Mouse (Mus musculus) intestine, embryonic 15.5 days (tissue): ENCODE measurements around the gene St13. TPM values are rescaled to one million over a fixed set of nuclear protein-coding genes. Genes with fewer than 3 reads are reported as not detected.

ENCODE experiments used
- ATAC-seq: fragments of 200-750 bp; cut with Nextera tagmentation; 2 replicates; pipeline ENCODE4 v1.8.0; 2017; ENCODE audit warnings: moderate TSS enrichment, moderate library complexity
- H3K27ac ChIP-seq: fragments of 300-500 bp; sonication (generic); 2 replicates; pipeline ENCODE4 v1.5.1; 2015; ENCODE audit warnings: mild to moderate bottlenecking, inconsistent platforms
- H3K27me3 ChIP-seq: fragments of 300-500 bp; sonication (generic); replicated peaks from 2 replicates; pipeline ENCODE4 v1.6.1; 2015; ENCODE audit warnings: inconsistent platforms
- H3K36me3 ChIP-seq: fragments of 300-500 bp; sonication (generic); 2 replicates; pipeline ENCODE4 v1.6.1; 2015; ENCODE audit warnings: inconsistent platforms
- H3K4me1 ChIP-seq: fragments of 300-500 bp; sonication (generic); replicated peaks from 2 replicates; pipeline ENCODE4 v1.6.1; 2015; ENCODE audit warnings: inconsistent platforms
- H3K4me2 ChIP-seq: fragments of 300-500 bp; sonication (generic); replicated peaks from 2 replicates; pipeline ENCODE4 v1.6.1; 2015; ENCODE audit warnings: mild to moderate bottlenecking, inconsistent platforms
- H3K4me3 ChIP-seq: fragments of 300-500 bp; sonication (generic); replicated peaks from 2 replicates; pipeline ENCODE4 v1.5.1; 2015; ENCODE audit warnings: inconsistent platforms
- H3K9ac ChIP-seq: fragments of 300-500 bp; sonication (generic); 2 replicates; pipeline ENCODE4 v1.6.1; 2015; ENCODE audit warnings: inconsistent platforms
- H3K9me3 ChIP-seq: fragments of 300-500 bp; sonication (generic); 2 replicates; pipeline ENCODE4 v1.6.1; 2016; ENCODE audit warnings: inconsistent platforms
- WGBS: fragments of 180-500 bp; shearing (Covaris S2); methylation state at CpG from one replicate; pipeline ENCODE4 v1.1.7; 2015; 5-methylcytosine and 5-hydroxymethylcytosine counted together
- polyA plus RNA-seq: library from polyadenylated mRNA; unstranded; fragments of >200 nt; fragmentation: Nextera tagmentation; extraction: Ambion mirVana; gene quantifications from 2 replicates; pipeline ENCODE4 v1.2.1, GENCODE M21; 2015

St13 gene
- polyA plus RNA-seq, 1 experiment from 2014 or later: 170 TPM

GRCm38 (mm10) chr15:81405008-81405407 lies 5.1 kb upstream of the St13 start:
- Histone ChIP-seq H3K9me3 (no peaks in the 10 kb centered on the region), H3K27ac (no peak overlapping the region), H3K36me3 (no peaks in the 10 kb centered on the region), H3K4me1 (no peaks in the 10 kb centered on the region; the same call in 1 of the 2 replicates), H3K4me3 (no peak overlapping the region), H3K4me2 (no peak overlapping the region), H3K9ac (no peak overlapping the region), H3K27me3 (no peaks in the 10 kb centered on the region)
- WGBS: 88% methylated on average over 3 of the region's 3 CpGs
- no peak for ATAC-seq

DNA sequence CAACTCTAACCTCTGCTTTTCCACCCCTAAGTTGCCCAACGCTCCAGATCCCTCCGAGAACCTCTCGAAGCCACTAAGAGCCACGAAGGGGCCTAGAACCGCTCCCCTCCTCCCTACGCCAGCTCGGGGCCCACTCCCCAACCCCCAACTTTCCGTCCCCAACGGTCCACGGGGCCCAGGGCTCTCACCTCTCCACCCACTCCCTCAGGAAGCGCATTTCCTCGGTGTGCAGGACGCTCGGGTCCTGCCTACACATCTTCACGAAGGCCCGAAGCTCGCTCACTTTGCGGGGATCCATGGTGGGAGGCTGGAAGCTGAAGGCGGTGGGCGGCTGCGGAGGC lies 610 bp downstream of the St13 start:
- 0% methylated on average over 21 of the region's 21 CpGs for WGBS
- ATAC-seq: peak; percentile 65
- Histone ChIP-seq H3K9ac (peak overlapping the region; percentile 95), H3K27me3 (no peaks in the 10 kb centered on the region), H3K4me2 (peak overlapping the region; percentile 63), H3K27ac (peak overlapping the region; percentile 88), H3K4me3 (peak overlapping the region; percentile 89), H3K36me3 (no peaks in the 10 kb centered on the region), H3K9me3 (no peaks in the 10 kb centered on the region), H3K4me1 (no peaks in the 10 kb centered on the region; the same call in 1 of the 2 replicates)

GRCm38 (mm10) chr15:81398189-81398588 lies 1.7 kb downstream of the St13 start:
- Histone ChIP-seq H3K27me3 (no peaks in the 10 kb centered on the region), H3K9me3 (no peaks in the 10 kb centered on the region), H3K36me3 (no peaks in the 10 kb centered on the region), H3K9ac (peak overlapping the region; percentile 95), H3K4me2 (peak overlapping the region; percentile 63), H3K4me3 (peak overlapping the region; percentile 89), H3K4me1 (no peaks in the 10 kb centered on the region; the same call in 1 of the 2 replicates), H3K27ac (no peak overlapping the region)
- no peak for ATAC-seq

GRCm38 (mm10) chr15:81394211-81394915 lies 5.5 kb downstream of the St13 start:
- no peaks in the 10 kb centered on the region for H3K27me3 ChIP-seq
- peaks cover 10% of the 10 kb centered on the region for H3K36me3 ChIP-seq
- no peak overlapping the region for H3K4me3 ChIP-seq
- no peaks in the 10 kb centered on the region for H3K9me3 ChIP-seq
- H3K4me1 ChIP-seq: no peaks in the 10 kb centered on the region; the same call in 1 of the 2 replicates
- no peak overlapping the region for H3K27ac ChIP-seq
- whole genome bisulfite sequencing: 74% methylated on average over 8 of the region's 8 CpGs
- H3K9ac ChIP-seq: no peak overlapping the region
- no peak for ATAC-seq
- no peak overlapping the region for H3K4me2 ChIP-seq

DNA sequence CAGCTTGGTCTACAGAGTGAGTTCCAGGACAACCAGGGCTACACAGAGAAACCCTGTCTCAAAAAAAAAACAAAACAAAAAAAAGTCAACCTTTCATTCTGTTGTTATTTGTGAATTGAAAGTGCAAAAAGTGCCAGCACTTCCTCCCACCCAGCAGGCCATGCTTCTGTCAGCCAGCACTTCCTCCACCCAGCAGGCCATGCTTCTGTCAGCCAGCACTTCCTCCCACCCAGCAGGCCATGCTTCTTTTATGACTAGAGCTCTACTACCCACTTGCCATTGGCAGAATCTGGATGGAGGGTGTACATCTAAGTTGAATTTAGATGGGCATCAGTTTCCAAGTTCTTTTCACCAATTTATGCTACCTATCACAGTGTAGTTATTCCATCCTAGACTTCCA lies 6.9 kb downstream of the St13 start:
- no peak for ATAC-seq
- H3K9ac ChIP-seq: no peak overlapping the region
- H3K36me3 ChIP-seq: peaks cover 12% of the 10 kb centered on the region
- H3K9me3 ChIP-seq: no peaks in the 10 kb centered on the region
- no peaks in the 10 kb centered on the region for H3K27me3 ChIP-seq
- H3K4me3 ChIP-seq: no peak overlapping the region
- H3K27ac ChIP-seq: no peak overlapping the region
- H3K4me1 ChIP-seq: no peaks in the 10 kb centered on the region; the same call in 1 of the 2 replicates
- no peak overlapping the region for H3K4me2 ChIP-seq

GRCm38 (mm10) chr15:81386327-81386726 lies 13.6 kb downstream of the St13 start:
- no peak overlapping the region for H3K4me3 ChIP-seq
- no peak overlapping the region for H3K9ac ChIP-seq
- no peaks in the 10 kb centered on the region for H3K27me3 ChIP-seq
- ATAC-seq: no peak
- no peaks in the 10 kb centered on the region for H3K9me3 ChIP-seq
- 96% methylated on average over 5 of the region's 5 CpGs for WGBS
- H3K4me1 ChIP-seq: no peaks in the 10 kb centered on the region
- H3K4me2 ChIP-seq: no peak overlapping the region
- H3K27ac ChIP-seq: no peak overlapping the region
- peaks cover 37% of the 10 kb centered on the region for H3K36me3 ChIP-seq

- H3K4me3 ChIP-seq: no peak overlapping the region
- H3K9ac ChIP-seq: no peak overlapping the region
- 84% methylated on average over 2 of the region's 2 CpGs for whole genome bisulfite sequencing
- no peaks in the 10 kb centered on the region for H3K4me1 ChIP-seq
- no peak for ATAC-seq
- H3K27me3 ChIP-seq: no peaks in the 10 kb centered on the region
- H3K27ac ChIP-seq: no peak overlapping the region
- no peak overlapping the region for H3K4me2 ChIP-seq
- H3K9me3 ChIP-seq: no peaks in the 10 kb centered on the region
- H3K36me3 ChIP-seq: peaks cover 29% of the 10 kb centered on the region
Observed at GRCm38 (mm10) chr15:81378845-81379244, 21.0 kb downstream of the St13 start.

DNA sequence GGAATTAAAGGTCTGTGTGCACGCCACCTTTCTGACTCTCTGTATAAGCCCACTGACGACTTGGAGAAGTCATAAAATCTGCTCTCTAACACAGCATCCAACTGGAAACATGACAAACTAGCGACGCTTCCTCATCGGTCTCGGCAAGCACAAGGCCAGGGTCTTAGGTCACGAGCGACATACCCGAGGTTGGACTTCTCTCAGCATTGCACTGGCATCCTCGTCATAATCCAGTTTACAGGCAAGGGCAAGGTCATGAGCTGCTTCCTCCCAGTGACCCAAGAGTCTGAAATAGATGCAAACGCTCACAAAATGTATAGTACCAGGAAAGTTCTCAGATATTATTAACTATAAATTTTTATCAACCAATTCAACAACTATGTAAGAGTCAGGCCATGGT lies 25.3 kb downstream of the St13 start:
- no peak for ATAC-seq
- 92% methylated on average over 11 of the region's 11 CpGs for WGBS
- Histone ChIP-seq H3K4me2 (no peak overlapping the region), H3K36me3 (peaks cover 36% of the 10 kb centered on the region), H3K4me3 (no peak overlapping the region), H3K9ac (no peak overlapping the region), H3K27ac (no peak overlapping the region), H3K4me1 (no peaks in the 10 kb centered on the region), H3K9me3 (no peaks in the 10 kb centered on the region), H3K27me3 (no peaks in the 10 kb centered on the region)

- Histone ChIP-seq H3K9ac (no peak overlapping the region), H3K27me3 (no peaks in the 10 kb centered on the region), H3K27ac (no peak overlapping the region), H3K9me3 (no peaks in the 10 kb centered on the region), H3K4me3 (no peak overlapping the region), H3K36me3 (peaks cover 35% of the 10 kb centered on the region), H3K4me2 (no peak overlapping the region), H3K4me1 (no peaks in the 10 kb centered on the region)
- no peak for ATAC-seq
- 66% methylated on average over 1 of the region's 1 CpGs for WGBS
Observed at GRCm38 (mm10) chr15:81370356-81370755, 29.5 kb downstream of the St13 start.

DNA sequence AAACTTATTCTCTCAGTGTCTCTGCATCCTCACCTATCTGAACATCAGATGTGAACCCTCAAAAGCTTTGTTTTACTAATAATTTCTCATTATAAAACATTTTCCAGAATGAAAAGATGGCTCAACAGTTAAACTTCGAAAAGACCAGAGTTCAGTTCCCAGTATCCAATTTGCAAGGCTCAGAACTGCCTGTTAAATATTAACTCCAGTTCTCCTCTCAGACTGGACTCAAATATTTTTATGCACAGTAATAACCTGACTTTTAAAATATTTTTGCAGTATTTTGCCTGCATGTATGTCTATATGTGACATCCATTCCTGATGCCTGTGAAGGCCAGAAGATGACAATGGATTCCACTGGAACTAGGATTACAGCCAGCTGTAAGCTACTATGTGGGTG lies 31.3 kb downstream of the St13 start:
- Histone ChIP-seq H3K27ac (no peak overlapping the region), H3K9me3 (no peaks in the 10 kb centered on the region), H3K36me3 (peaks cover 28% of the 10 kb centered on the region), H3K27me3 (no peaks in the 10 kb centered on the region), H3K9ac (no peak overlapping the region), H3K4me2 (no peak overlapping the region), H3K4me3 (no peak overlapping the region), H3K4me1 (no peaks in the 10 kb centered on the region)
- 76% methylated on average over 1 of the region's 1 CpGs for WGBS
- no peak for ATAC-seq

DNA sequence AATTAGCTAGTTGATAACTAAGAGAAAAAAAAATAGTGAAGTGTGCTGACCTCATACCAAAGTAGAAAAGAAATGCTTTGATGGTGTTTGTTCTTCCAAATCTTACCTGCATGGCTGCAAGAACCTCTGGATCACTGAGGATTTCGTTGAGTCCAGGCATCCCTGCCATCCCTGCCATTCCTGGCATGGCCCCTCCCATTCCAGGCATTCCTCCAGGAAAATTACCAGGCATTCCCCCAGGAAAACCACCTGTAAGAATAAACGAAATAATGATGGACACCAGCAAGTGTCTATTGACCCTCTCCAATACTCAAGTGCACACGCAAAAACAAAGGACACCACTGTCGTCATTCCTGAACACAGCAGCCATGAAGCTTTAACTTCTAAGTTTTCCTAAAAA lies 33.6 kb downstream of the St13 start:
- Histone ChIP-seq H3K27ac (no peak overlapping the region), H3K4me1 (0 out of 2 replicates have a peak, but pooled peaks cover 3% of the 10 kb centered on the region), H3K4me3 (no peak overlapping the region), H3K36me3 (peaks cover 20% of the 10 kb centered on the region), H3K9me3 (no peaks in the 10 kb centered on the region), H3K9ac (no peak overlapping the region), H3K27me3 (no peaks in the 10 kb centered on the region), H3K4me2 (no peak overlapping the region)
- WGBS: 77% methylated on average over 4 of the region's 4 CpGs
- ATAC-seq: no peak

GRCm38 (mm10) chr15:81365246-81365645 lies 34.6 kb downstream of the St13 start:
- 70% methylated on average over 8 of the region's 8 CpGs for WGBS
- peaks cover 13% of the 10 kb centered on the region for H3K36me3 ChIP-seq
- no peak for ATAC-seq

GRCm38 (mm10) chr15:81364271-81364670 lies 35.6 kb downstream of the St13 start:
- Histone ChIP-seq H3K36me3 (peaks cover 12% of the 10 kb centered on the region), H3K27ac (no peak overlapping the region), H3K4me2 (no peak overlapping the region), H3K9ac (no peak overlapping the region), H3K27me3 (no peaks in the 10 kb centered on the region), H3K4me3 (no peak overlapping the region), H3K9me3 (no peaks in the 10 kb centered on the region), H3K4me1 (0 out of 2 replicates have a peak, but pooled peaks cover 10% of the 10 kb centered on the region)
- WGBS: 85% methylated on average over 1 of the region's 1 CpGs
- no peak for ATAC-seq

More at GRCm38 (mm10) chr15:81365246-81365645, 34.6 kb downstream of the St13 start:
- Histone ChIP-seq H3K9ac (no peak overlapping the region), H3K4me2 (no peak overlapping the region), H3K4me3 (no peak overlapping the region), H3K27ac (no peak overlapping the region), H3K27me3 (no peaks in the 10 kb centered on the region), H3K4me1 (0 out of 2 replicates have a peak, but pooled peaks cover 5% of the 10 kb centered on the region), H3K9me3 (no peaks in the 10 kb centered on the region)
